Mouse (Mus musculus) liver, postnatal 0 days (tissue): ENCODE measurements around the gene 1700018F24Rik. TPM values are rescaled to one million over a fixed set of nuclear protein-coding genes. Genes with fewer than 3 reads are reported as not detected.
"Not testable (repeated sequence)": the region's sequence is repeated elsewhere in the genome, so short reads cannot be mapped to it uniquely, and the experiment has no call there.

Experiments
- ATAC-seq: fragments of 200-750 bp; cut with Nextera tagmentation; 2 replicates; pipeline ENCODE4 v1.8.0; 2017; ENCODE audit warnings: mild to moderate bottlenecking, moderate library complexity
- DNase-seq: peaks from one replicate; pipeline ENCODE4 v3.0.0-alpha.2; 2016
- H3K27ac ChIP-seq: fragments of 300-500 bp; sonication (generic); 2 replicates; pipeline ENCODE4 v1.5.1; 2014; ENCODE audit warnings: antibody characterized with exemption, moderate library complexity, mild to moderate bottlenecking, low read depth
- H3K27me3 ChIP-seq: fragments of 300-500 bp; sonication (generic); 2 replicates; pipeline ENCODE4 v1.6.1; 2014; ENCODE audit warnings: low read length, control low read depth, mixed read lengths; ENCODE audit not compliant: insufficient read depth
- H3K36me3 ChIP-seq: fragments of 300-500 bp; sonication (generic); replicated peaks from 2 replicates; pipeline ENCODE4 v1.6.1; 2014; ENCODE audit warnings: mild to moderate bottlenecking, control low read depth, low read length, moderate library complexity, mixed read lengths; ENCODE audit not compliant: insufficient read depth
- H3K4me1 ChIP-seq: fragments of 300-500 bp; sonication (generic); 2 replicates; pipeline ENCODE4 v1.6.1; 2014; ENCODE audit warnings: antibody characterized with exemption, mild to moderate bottlenecking, control low read depth; ENCODE audit not compliant: insufficient read depth
- H3K4me2 ChIP-seq: fragments of 300-500 bp; sonication (generic); 2 replicates; pipeline ENCODE4 v1.6.1; 2014; ENCODE audit warnings: low read depth, mild to moderate bottlenecking, low read length, moderate library complexity, mixed read lengths
- H3K4me3 ChIP-seq: fragments of 300-500 bp; sonication (generic); 2 replicates; pipeline ENCODE4 v1.5.1; 2014; ENCODE audit warnings: low read depth, low read length
- H3K9ac ChIP-seq: fragments of 300-500 bp; sonication (generic); replicated peaks from 2 replicates; pipeline ENCODE4 v1.6.1; 2014; ENCODE audit warnings: mild to moderate bottlenecking, moderate library complexity
- H3K9me3 ChIP-seq: fragments of 300-500 bp; sonication (generic); 2 replicates; pipeline ENCODE4 v1.6.1; 2016; ENCODE audit warnings: mild to moderate bottlenecking, control low read depth, low read length, mixed read lengths
- CTCF ChIP-seq: sonication (generic); IDR thresholded peaks from 2 replicates; pipeline ENCODE4 v1.5.1; 2016; ENCODE audit warnings: antibody characterized with exemption, low read depth
- EP300 ChIP-seq: IDR thresholded peaks from 2 replicates; pipeline ENCODE4 v1.6.1; 2016; ENCODE audit warnings: antibody characterized with exemption, low read depth, mild to moderate bottlenecking
- WGBS: fragments of 180-500 bp; shearing (Covaris S2); extraction: QIAGEN DNeasy Blood & Tissue Kit; methylation state at CpG from one replicate; pipeline ENCODE4 v1.1.7; 2014; ENCODE audit not compliant: insufficient replicate concordance; 5-methylcytosine and 5-hydroxymethylcytosine counted together
- polyA plus RNA-seq: library from polyadenylated mRNA; unstranded; fragments of >200 nt; fragmentation: Nextera tagmentation; extraction: Ambion mirVana; gene quantifications from 2 replicates; pipeline ENCODE4 v1.2.1, GENCODE M21; 2015

1700018F24Rik gene
- polyA plus RNA-seq, 1 experiment from 2014 or later, result not detected

- not testable (repeated sequence) for H3K27me3 ChIP-seq, H3K4me1 ChIP-seq, H3K36me3 ChIP-seq, H3K9ac ChIP-seq, H3K4me3 ChIP-seq, ATAC-seq, H3K9me3 ChIP-seq, H3K27ac ChIP-seq, DNase-seq, H3K4me2 ChIP-seq
- 20% methylated on average over 2 of the region's 2 CpGs for WGBS
- 0 out of 2 replicates have a peak, but pooled peaks have one; percentile 9 for TF ChIP-seq CTCF
These were observed 26.0 kb upstream of the 1700018F24Rik start for GRCm38 (mm10) chr5:145016761-145017160.

- not testable (repeated sequence) for H3K4me2 ChIP-seq, H3K4me3 ChIP-seq, H3K9ac ChIP-seq, H3K36me3 ChIP-seq, H3K9me3 ChIP-seq, H3K27me3 ChIP-seq, DNase-seq, H3K4me1 ChIP-seq, H3K27ac ChIP-seq, ATAC-seq
- WGBS, result 21% methylated on average over 1 of the region's 1 CpGs
These were observed 22.5 kb upstream of the 1700018F24Rik start for GRCm38 (mm10) chr5:145020254-145020653.

GRCm38 (mm10) chr5:145020712-145021111 is 22.1 kb upstream of the 1700018F24Rik start:
- not testable (repeated sequence) for DNase-seq, H3K27ac ChIP-seq, H3K4me3 ChIP-seq, H3K4me2 ChIP-seq, H3K9me3 ChIP-seq, H3K9ac ChIP-seq, H3K27me3 ChIP-seq, H3K4me1 ChIP-seq, ATAC-seq, H3K36me3 ChIP-seq
- WGBS, result 36% methylated on average over 1 of the region's 1 CpGs

- not testable (repeated sequence) for H3K36me3 ChIP-seq, ATAC-seq
These were observed 12.3 kb upstream of the 1700018F24Rik start for GRCm38 (mm10) chr5:145030476-145030875.

GRCm38 (mm10) chr5:145032391-145032790 is 10.4 kb upstream of the 1700018F24Rik start, which contains the start of gene Gm4871:
Gene Gm4871, minus strand, starts transcription at chr5:145032754.
- H3K4me3 ChIP-seq, H3K27ac ChIP-seq, DNase-seq, H3K9me3 ChIP-seq, H3K9ac ChIP-seq, H3K36me3 ChIP-seq, H3K4me1 ChIP-seq, ATAC-seq, H3K27me3 ChIP-seq, H3K4me2 ChIP-seq: not testable (repeated sequence)
- WGBS, result 47% methylated on average over 4 of the region's 5 CpGs

More at GRCm38 (mm10) chr5:145030476-145030875, 12.3 kb upstream of the 1700018F24Rik start:
- H3K9ac ChIP-seq, H3K27ac ChIP-seq, H3K4me3 ChIP-seq, H3K9me3 ChIP-seq, DNase-seq, H3K4me1 ChIP-seq, H3K4me2 ChIP-seq, H3K27me3 ChIP-seq: not testable (repeated sequence)
- 74% methylated on average over 1 of the region's 1 CpGs for WGBS

- H3K4me2 ChIP-seq, result no peak overlapping the region
- 41% methylated on average over 4 of the region's 4 CpGs for WGBS
- H3K9me3 ChIP-seq, result no peaks in the 10 kb centered on the region
- no peaks in the 10 kb centered on the region for H3K4me1 ChIP-seq
- ATAC-seq (no peak), DNase-seq (peak; percentile 33)
- no peak overlapping the region for H3K27ac ChIP-seq
- TF ChIP-seq EP300 (no peak), CTCF (peak; percentile 53)
- no peak overlapping the region for H3K4me3 ChIP-seq
- H3K36me3 ChIP-seq, result no peaks in the 10 kb centered on the region
- H3K27me3 ChIP-seq, result no peaks in the 10 kb centered on the region
- H3K9ac ChIP-seq, result no peak overlapping the region
These were observed 1.2 kb upstream of the 1700018F24Rik start for GRCm38 (mm10) chr5:145041628-145042027.

- H3K27me3 ChIP-seq, H3K9ac ChIP-seq, H3K4me3 ChIP-seq, H3K4me1 ChIP-seq, H3K36me3 ChIP-seq, ATAC-seq, H3K9me3 ChIP-seq, DNase-seq, H3K27ac ChIP-seq, H3K4me2 ChIP-seq: not testable (repeated sequence)
- 47% methylated on average over 3 of the region's 3 CpGs for WGBS
These were observed 11.4 kb downstream of the 1700018F24Rik start for GRCm38 (mm10) chr5:145054187-145054586.
